Comparison of ENCODE assay signal across 15 mouse cellular contexts in genomic region chr8:71509316-71509715, GRCm38 (mm10). TPM values are rescaled to one million over a fixed set of nuclear protein-coding genes. Genes with fewer than 3 reads are reported as not detected.
DNase-seq lines count a peak whose midpoint lies in the region; ATAC-seq lines count a peak whose summit lies in the region.
"Had no signal": no experiment of that assay in that cellular context is flagged by ENCODE, and none has a peak within 500 bp of the region (broad histone marks: within the 10 kb centered on the region; RNA-seq: fewer than 3 reads in every experiment).

No protein-coding gene starts in this region.

- H3K4me3 ChIP-seq in forebrain, embryonic 10.5 days: peak overlapping the region; percentile 23; the same call in 1 of the 2 replicates
- no peak overlapping the region for H3K4me3 ChIP-seq in forebrain, embryonic 13.5 days
- H3K4me3 ChIP-seq in kidney, embryonic 16.5 days (ENCODE audit: low read length): peak overlapping the region; percentile 38
- H3K4me3 ChIP-seq in limb, embryonic 12.5 days (replicated peaks): peak overlapping the region; percentile 1; the same call in 1 of the 2 replicates
- no peak overlapping the region for H3K4me3 ChIP-seq in forebrain, embryonic 14.5 days (ENCODE audit: low read depth, low read length)
- H3K4me3 ChIP-seq: forebrain, embryonic 12.5 days; midbrain, embryonic 15.5 days had no signal

- DNase-seq in forebrain, embryonic 10.5 days (ENCODE audit: extremely low spot score, low spot score): no peak
- no peak for DNase-seq in kidney, postnatal 25 days
- DNase-seq in NIH3T3 (ENCODE audit: low read depth): peak; percentile 85
- no peak for DNase-seq in forebrain, embryonic 14.5 days (ENCODE audit: low spot score)
- DNase-seq in urinary bladder, postnatal 10 days (ENCODE audit: low spot score): no peak
- DNase-seq: adrenal gland, adult 8-10 months; embryo, embryonic 11 days; right cerebral cortex, postnatal 14 days had no signal

- H3K9me3 ChIP-seq in forebrain, embryonic 10.5 days: no peaks in the 10 kb centered on the region
- H3K9me3 ChIP-seq in forebrain, embryonic 13.5 days (replicated peaks): no peaks in the 10 kb centered on the region
- H3K9me3 ChIP-seq in kidney, embryonic 16.5 days (ENCODE audit: low read length): no peaks in the 10 kb centered on the region
- H3K9me3 ChIP-seq in limb, embryonic 12.5 days: no peaks in the 10 kb centered on the region
- no peaks in the 10 kb centered on the region for H3K9me3 ChIP-seq in forebrain, embryonic 14.5 days (replicated peaks; ENCODE audit: control insufficient read depth, low read length)
- H3K9me3 ChIP-seq: forebrain, embryonic 12.5 days; G1E; midbrain, embryonic 15.5 days had no signal

- H3K4me2 ChIP-seq in forebrain, embryonic 13.5 days: no peak overlapping the region
- H3K4me2 ChIP-seq in kidney, embryonic 16.5 days (replicated peaks; ENCODE audit: low read depth, low read length): peak overlapping the region; percentile 89
- peak overlapping the region; percentile 5 for H3K4me2 ChIP-seq in limb, embryonic 12.5 days
- H3K4me2 ChIP-seq in forebrain, embryonic 14.5 days (ENCODE audit: low read length): no peak overlapping the region
- H3K4me2 ChIP-seq: forebrain, embryonic 12.5 days; midbrain, embryonic 15.5 days had no signal

- WGBS in forebrain, embryonic 10.5 days: 70% methylated on average over 2 of the region's 2 CpGs
- WGBS in forebrain, embryonic 13.5 days: 70% methylated on average over 2 of the region's 2 CpGs
- WGBS in kidney, embryonic 16.5 days: 76% methylated on average over 2 of the region's 2 CpGs
- WGBS in limb, embryonic 12.5 days: 66% methylated on average over 2 of the region's 2 CpGs
- 63% methylated on average over 2 of the region's 2 CpGs for WGBS in forebrain, embryonic 14.5 days

- H3K4me1 ChIP-seq in forebrain, embryonic 10.5 days: peaks cover 29% of the 10 kb centered on the region
- H3K4me1 ChIP-seq in forebrain, embryonic 13.5 days: peaks cover 13% of the 10 kb centered on the region
- H3K4me1 ChIP-seq in kidney, embryonic 16.5 days (ENCODE audit: insufficient read depth, low read length): peaks cover 6% of the 10 kb centered on the region
- H3K4me1 ChIP-seq in limb, embryonic 12.5 days (replicated peaks): peaks cover 8% of the 10 kb centered on the region; the same call in 1 of the 2 replicates
- no peaks in the 10 kb centered on the region for H3K4me1 ChIP-seq in forebrain, embryonic 14.5 days (ENCODE audit: control insufficient read depth, insufficient read depth, low read length)

- ATAC-seq in forebrain, embryonic 13.5 days: no peak
- no peak for ATAC-seq in kidney, embryonic 16.5 days (ENCODE audit: low FRiP score, low TSS enrichment)
- ATAC-seq in limb, embryonic 12.5 days (ENCODE audit: insufficient number of reproducible peaks, insufficient read depth, low FRiP score, low TSS enrichment, low read depth): no peak
- ATAC-seq in forebrain, embryonic 14.5 days: no peak
- ATAC-seq: inflammation-experienced regulatory T-cells, adult 6 months; midbrain, embryonic 15.5 days had no signal

- H3K27me3 ChIP-seq in forebrain, embryonic 10.5 days (ENCODE audit: poor library complexity, severe bottlenecking): peaks cover 75% of the 10 kb centered on the region
- peaks cover 66% of the 10 kb centered on the region for H3K27me3 ChIP-seq in forebrain, embryonic 13.5 days
- H3K27me3 ChIP-seq in kidney, embryonic 16.5 days (ENCODE audit: insufficient read depth, low read length): peaks cover 41% of the 10 kb centered on the region
- peaks cover 68% of the 10 kb centered on the region for H3K27me3 ChIP-seq in limb, embryonic 12.5 days
- H3K27me3 ChIP-seq in forebrain, embryonic 14.5 days (replicated peaks; ENCODE audit: control insufficient read depth, insufficient read depth, low read length): peaks cover 32% of the 10 kb centered on the region

- H3K9ac ChIP-seq in forebrain, embryonic 13.5 days: no peak overlapping the region
- H3K9ac ChIP-seq in kidney, embryonic 16.5 days (replicated peaks; ENCODE audit: low read length): 0 out of 2 replicates have a peak overlapping the region, but pooled peaks have one; percentile 26
- no peak overlapping the region for H3K9ac ChIP-seq in limb, embryonic 12.5 days (replicated peaks)
- H3K9ac ChIP-seq in forebrain, embryonic 14.5 days (ENCODE audit: low read length): no peak overlapping the region
- H3K9ac ChIP-seq: forebrain, embryonic 12.5 days; midbrain, embryonic 15.5 days had no signal

- H3K36me3 ChIP-seq in forebrain, embryonic 10.5 days (replicated peaks): no peaks in the 10 kb centered on the region
- H3K36me3 ChIP-seq in forebrain, embryonic 13.5 days (ENCODE audit: poor library complexity, severe bottlenecking): no peaks in the 10 kb centered on the region
- no peaks in the 10 kb centered on the region for H3K36me3 ChIP-seq in kidney, embryonic 16.5 days (ENCODE audit: insufficient read depth, low read length)
- H3K36me3 ChIP-seq in limb, embryonic 12.5 days: no peaks in the 10 kb centered on the region
- H3K36me3 ChIP-seq in forebrain, embryonic 14.5 days (ENCODE audit: control insufficient read depth, insufficient read depth, low read length): no peaks in the 10 kb centered on the region
- H3K36me3 ChIP-seq: forebrain, embryonic 12.5 days; G1E; midbrain, embryonic 15.5 days had no signal

- H3K27ac ChIP-seq in forebrain, embryonic 10.5 days: no peak overlapping the region
- no peak overlapping the region for H3K27ac ChIP-seq in forebrain, embryonic 13.5 days
- no peak overlapping the region for H3K27ac ChIP-seq in kidney, embryonic 16.5 days (ENCODE audit: low read length)
- no peak overlapping the region for H3K27ac ChIP-seq in limb, embryonic 12.5 days
- no peak overlapping the region for H3K27ac ChIP-seq in forebrain, embryonic 14.5 days (ENCODE audit: low read depth, low read length)
- H3K27ac ChIP-seq: forebrain, embryonic 12.5 days; midbrain, embryonic 15.5 days had no signal

RNA-seq across cellular contexts. Expression of gene Plvap, which starts 2.2 kb away (rescaled TPM):
- polyA plus RNA-seq in forebrain, embryonic 10.5 days (2016; fragmentation: Nextera tagmentation; extraction: Ambion mirVana): 43.3 and 47.5 TPM in 2 replicates
- 13.6 and 14.0 TPM in 2 replicates for polyA plus RNA-seq in forebrain, embryonic 13.5 days (2015; fragmentation: Nextera tagmentation; extraction: Ambion mirVana)
- 165 TPM in 2 replicates for polyA plus RNA-seq in kidney, embryonic 16.5 days (2015; fragmentation: Nextera tagmentation; extraction: Ambion mirVana)
- 59.2 and 62.5 TPM in 2 replicates for polyA plus RNA-seq in limb, embryonic 12.5 days (2016; fragmentation: Nextera tagmentation; extraction: Ambion mirVana)
- 5.8 and 6.8 TPM in 2 replicates for polyA plus RNA-seq in forebrain, embryonic 14.5 days (2014; fragmentation: Nextera tagmentation; extraction: Ambion mirVana)
- polyA plus RNA-seq: inflammation-experienced regulatory T-cells, adult 6 months had no signal

RNA-seq across cellular contexts. Expression of gene Ccdc194, which starts 16.2 kb away (rescaled TPM):
- 0.47 TPM in 1 of 2 replicates, not detected in the other for polyA plus RNA-seq in forebrain, embryonic 10.5 days (2016; fragmentation: Nextera tagmentation; extraction: Ambion mirVana)
- polyA plus RNA-seq in forebrain, embryonic 13.5 days (2015; fragmentation: Nextera tagmentation; extraction: Ambion mirVana): 0.09 and 0.13 TPM in 2 replicates
- 0.15 and 0.61 TPM in 2 replicates for polyA plus RNA-seq in kidney, embryonic 16.5 days (2015; fragmentation: Nextera tagmentation; extraction: Ambion mirVana)
- polyA plus RNA-seq in limb, embryonic 12.5 days (2016; fragmentation: Nextera tagmentation; extraction: Ambion mirVana): 0.25 and 0.49 TPM in 2 replicates
- polyA plus RNA-seq in forebrain, embryonic 14.5 days (2014; fragmentation: Nextera tagmentation; extraction: Ambion mirVana): 0.11 and 0.13 TPM in 2 replicates
- polyA plus RNA-seq: G1E; inflammation-experienced regulatory T-cells, adult 6 months had no signal

RNA-seq across cellular contexts. Expression of gene Gtpbp3, which starts 21.4 kb away (rescaled TPM):
- polyA plus RNA-seq in forebrain, embryonic 10.5 days (2016; fragmentation: Nextera tagmentation; extraction: Ambion mirVana): 21.3 and 22.3 TPM in 2 replicates
- 13.4 TPM in 2 replicates for polyA plus RNA-seq in forebrain, embryonic 13.5 days (2015; fragmentation: Nextera tagmentation; extraction: Ambion mirVana)
- polyA plus RNA-seq in kidney, embryonic 16.5 days (2015; fragmentation: Nextera tagmentation; extraction: Ambion mirVana): 22.2 and 22.5 TPM in 2 replicates
- polyA plus RNA-seq in limb, embryonic 12.5 days (2016; fragmentation: Nextera tagmentation; extraction: Ambion mirVana): 22.1 and 23.2 TPM in 2 replicates
- polyA plus RNA-seq in forebrain, embryonic 14.5 days (2014; fragmentation: Nextera tagmentation; extraction: Ambion mirVana): 2.2 and 3.8 TPM in 2 replicates

RNA-seq across cellular contexts. Expression of gene Ano8, which starts 23.6 kb away (rescaled TPM):
- polyA plus RNA-seq in forebrain, embryonic 10.5 days (2016; fragmentation: Nextera tagmentation; extraction: Ambion mirVana): 1.8 TPM in 2 replicates
- 4.0 and 4.5 TPM in 2 replicates for polyA plus RNA-seq in forebrain, embryonic 13.5 days (2015; fragmentation: Nextera tagmentation; extraction: Ambion mirVana)
- polyA plus RNA-seq in kidney, embryonic 16.5 days (2015; fragmentation: Nextera tagmentation; extraction: Ambion mirVana): 0.81 and 1.0 TPM in 2 replicates
- polyA plus RNA-seq in limb, embryonic 12.5 days (2016; fragmentation: Nextera tagmentation; extraction: Ambion mirVana): 6.8 and 6.9 TPM in 2 replicates
- 5.4 and 6.3 TPM in 2 replicates for polyA plus RNA-seq in forebrain, embryonic 14.5 days (2014; fragmentation: Nextera tagmentation; extraction: Ambion mirVana)

RNA-seq across cellular contexts. Expression of gene Bst2, which starts 27.9 kb away (rescaled TPM):
- polyA plus RNA-seq in forebrain, embryonic 10.5 days (2016; fragmentation: Nextera tagmentation; extraction: Ambion mirVana): 6.7 and 7.4 TPM in 2 replicates
- 7.6 and 8.3 TPM in 2 replicates for polyA plus RNA-seq in forebrain, embryonic 13.5 days (2015; fragmentation: Nextera tagmentation; extraction: Ambion mirVana)
- polyA plus RNA-seq in kidney, embryonic 16.5 days (2015; fragmentation: Nextera tagmentation; extraction: Ambion mirVana): 53.6 and 55.6 TPM in 2 replicates
- polyA plus RNA-seq in limb, embryonic 12.5 days (2016; fragmentation: Nextera tagmentation; extraction: Ambion mirVana): 8.1 and 11.3 TPM in 2 replicates
- 2.2 and 2.8 TPM in 2 replicates for polyA plus RNA-seq in forebrain, embryonic 14.5 days (2014; fragmentation: Nextera tagmentation; extraction: Ambion mirVana)

Comparison
In these comparisons a context has a peak if more than half of its experiments do, and no peak if none do; other contexts are left out.
1. H3K4me3 ChIP-seq: peak in forebrain, embryonic 10.5 days (single experiment), kidney, embryonic 16.5 days (single experiment) and limb, embryonic 12.5 days (single experiment); none in forebrain, embryonic 13.5 days (single experiment) and forebrain, embryonic 14.5 days (single experiment).
2. H3K4me2 ChIP-seq: peak in kidney, embryonic 16.5 days (single experiment) and limb, embryonic 12.5 days (single experiment); none in forebrain, embryonic 13.5 days (single experiment) and forebrain, embryonic 14.5 days (single experiment).